Mouse (Mus musculus): ENCODE results near the gene Gm15097. TPM values are rescaled to one million over a fixed set of nuclear protein-coding genes. Genes with fewer than 3 reads are reported as not detected.

Gm15097 gene
- not detected in 2 replicates for polyA plus RNA-seq (2012; rRNA removed)

GRCm38 (mm10) chrX:149784173-149784572 is at the start of gene Gm15097:
TSS of gene Gm15097 (plus strand) at chrX:149784473.

Other genes starting within 250 kb of the Gm15097 start
- gene Gm10439, start 189.9 kb upstream of the Gm15097 start, polyA plus RNA-seq (2012; rRNA removed), result not detected in 2 replicates
- gene Gm15091, start 157.2 kb downstream of the Gm15097 start, polyA plus RNA-seq (2012; rRNA removed), result not detected in 2 replicates